Mouse (Mus musculus) ES-E14 (cell line): ENCODE measurements around the gene Slc2a5.

Experiments
- CHD2 ChIP-seq: IDR thresholded peaks from 2 replicates; pipeline ENCODE4 v1.6.1; 2014; ENCODE audit warnings: mild to moderate bottlenecking, low read depth, low read length, inconsistent platforms
- HCFC1 ChIP-seq: IDR thresholded peaks from 2 replicates; pipeline ENCODE4 v1.6.1; 2012; ENCODE audit warnings: low read length, inconsistent platforms, borderline replicate concordance; ENCODE audit not compliant: insufficient read depth
- ZC3H11A ChIP-seq: IDR thresholded peaks from 2 replicates; pipeline ENCODE4 v1.6.1; 2012; ENCODE audit warnings: low read depth, mild to moderate bottlenecking, inconsistent platforms, low read length, borderline replicate concordance
- ZNF384 ChIP-seq: IDR thresholded peaks from 2 replicates; pipeline ENCODE4 v1.6.1; 2012; ENCODE audit warnings: low read depth, low read length, inconsistent platforms

GRCm38 (mm10) chr4:150079244-150079643 lies 39.8 kb upstream of the Slc2a5 start:
- no peak for TF ChIP-seq HCFC1
- no peak for TF ChIP-seq ZNF384
- TF ChIP-seq CHD2, result no peak
- no peak for TF ChIP-seq ZC3H11A
